Mouse (Mus musculus) retina, embryonic 14.5 days (tissue): ENCODE data around the gene Gucy2d.

Experiments
- DNase-seq: peaks from one replicate; pipeline ENCODE4 v3.0.0-alpha.2; 2015; ENCODE audit warnings: low spot score

Gucy2d gene

GRCm38 (mm10) chr7:98523070-98523812 lies 83.0 kb downstream of the Gucy2d start:
- no peak for DNase-seq

- no peak for DNase-seq
Observed at GRCm38 (mm10) chr7:98523813-98524361, 83.7 kb downstream of the Gucy2d start.

GRCm38 (mm10) chr7:98524401-98524800 lies 84.2 kb downstream of the Gucy2d start:
- no peak for DNase-seq

GRCm38 (mm10) chr7:98524869-98525699 lies 84.9 kb downstream of the Gucy2d start:
- DNase-seq: no peak
